11 mouse cellular contexts compared by ENCODE assay signal in the genomic region with DNA sequence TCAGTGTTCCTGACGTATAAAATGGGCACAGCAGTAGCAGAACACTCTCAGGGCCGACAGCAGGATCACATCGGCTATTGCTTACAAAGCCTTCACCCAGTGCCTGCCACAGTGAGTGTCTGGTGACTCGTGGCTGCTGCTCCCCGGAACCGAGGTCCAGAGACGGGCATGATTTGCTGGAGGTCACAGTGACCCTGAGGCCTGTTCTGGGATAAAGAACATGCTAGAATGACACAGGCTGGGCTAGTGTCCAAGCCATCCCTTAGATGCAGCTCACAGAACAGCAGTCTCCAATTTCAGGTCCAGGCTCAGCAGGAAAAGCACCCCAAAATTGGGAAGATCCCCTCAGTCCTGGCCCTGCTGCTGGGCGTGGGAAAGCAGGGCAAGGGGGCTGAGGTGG. TPM values are rescaled to one million over a fixed set of nuclear protein-coding genes. Genes with fewer than 3 reads are reported as not detected.
DNase-seq lines count a peak whose midpoint lies in the region; ATAC-seq and TF ChIP-seq lines count a peak whose summit lies in the region.
"Had no signal": no experiment of that assay in that cellular context is flagged by ENCODE, and none has a peak within 500 bp of the region (broad histone marks: within the 10 kb centered on the region; RNA-seq: fewer than 3 reads in every experiment).

No protein-coding gene starts in this region.

- peaks cover 63% of the 10 kb centered on the region for H3K36me3 ChIP-seq in heart, embryonic 12.5 days
- H3K36me3 ChIP-seq in heart, adult 2 months (ENCODE audit: control insufficient read depth, insufficient read depth, low read length), result no peaks in the 10 kb centered on the region
- H3K36me3 ChIP-seq in midbrain, embryonic 13.5 days, result peaks cover 58% of the 10 kb centered on the region
- H3K36me3 ChIP-seq in midbrain, embryonic 11.5 days (ENCODE audit: control insufficient read depth, insufficient read depth, low read length), result peaks cover 15% of the 10 kb centered on the region
- H3K36me3 ChIP-seq in embryonic facial prominence, embryonic 14.5 days (ENCODE audit: control insufficient read depth, insufficient read depth, low read length), result peaks cover 72% of the 10 kb centered on the region
- peaks cover 31% of the 10 kb centered on the region for H3K36me3 ChIP-seq in neural tube, embryonic 14.5 days (ENCODE audit: control insufficient read depth, insufficient read depth, low read length)

- peaks cover 2% of the 10 kb centered on the region for H3K79me2 ChIP-seq in heart, adult 2 months (replicated peaks; ENCODE audit: control insufficient read depth, insufficient read depth, low read length)

- TF ChIP-seq POLR2A in heart, adult 2 months (IDR thresholded peaks at IDR 0.05; ENCODE audit: insufficient read depth, low read depth, low read length), result no peak

- no peaks in the 10 kb centered on the region for H3K9me3 ChIP-seq in heart, embryonic 12.5 days (replicated peaks)
- H3K9me3 ChIP-seq in midbrain, embryonic 13.5 days, result no peaks in the 10 kb centered on the region
- no peaks in the 10 kb centered on the region for H3K9me3 ChIP-seq in midbrain, embryonic 11.5 days (ENCODE audit: control insufficient read depth, low read length)
- no peaks in the 10 kb centered on the region for H3K9me3 ChIP-seq in embryonic facial prominence, embryonic 14.5 days (ENCODE audit: control insufficient read depth, low read length)
- no peaks in the 10 kb centered on the region for H3K9me3 ChIP-seq in neural tube, embryonic 14.5 days (ENCODE audit: control insufficient read depth, low read length)

- ATAC-seq in heart, embryonic 12.5 days (ENCODE audit: insufficient number of reproducible peaks, low FRiP score), result 0 out of 2 replicates have a peak, but pooled peaks have one; percentile 12
- no peak for ATAC-seq in midbrain, embryonic 13.5 days
- ATAC-seq in midbrain, embryonic 11.5 days (ENCODE audit: low FRiP score), result no peak
- no peak for ATAC-seq in embryonic facial prominence, embryonic 14.5 days (ENCODE audit: low read depth)
- no peak for ATAC-seq in neural tube, embryonic 14.5 days (ENCODE audit: low read depth)

- TF ChIP-seq EP300 in heart, adult 2 months (IDR thresholded peaks at IDR 0.05; ENCODE audit: insufficient read depth, low read depth, low read length), result no peak

- peaks cover 74% of the 10 kb centered on the region for H3K4me1 ChIP-seq in heart, embryonic 12.5 days (replicated peaks)
- peaks cover 4% of the 10 kb centered on the region; the same call in 1 of the 2 replicates for H3K4me1 ChIP-seq in heart, adult 2 months (ENCODE audit: control insufficient read depth, insufficient read depth, low read length)
- H3K4me1 ChIP-seq in midbrain, embryonic 13.5 days (replicated peaks), result peaks cover 53% of the 10 kb centered on the region
- H3K4me1 ChIP-seq in midbrain, embryonic 11.5 days (ENCODE audit: control insufficient read depth, insufficient read depth, low read length), result peaks cover 24% of the 10 kb centered on the region
- peaks cover 25% of the 10 kb centered on the region for H3K4me1 ChIP-seq in embryonic facial prominence, embryonic 14.5 days (ENCODE audit: control insufficient read depth, insufficient read depth, low read length)
- H3K4me1 ChIP-seq in neural tube, embryonic 14.5 days (ENCODE audit: control insufficient read depth, insufficient read depth, low read length), result peaks cover 37% of the 10 kb centered on the region

- no peak overlapping the region for H3K4me3 ChIP-seq in heart, embryonic 12.5 days
- H3K4me3 ChIP-seq in heart, adult 2 months, result no peak overlapping the region
- H3K4me3 ChIP-seq in midbrain, embryonic 13.5 days (replicated peaks), result no peak overlapping the region
- H3K4me3 ChIP-seq in midbrain, embryonic 11.5 days (ENCODE audit: low read depth, low read length), result no peak overlapping the region
- H3K4me3 ChIP-seq in embryonic facial prominence, embryonic 14.5 days (ENCODE audit: low read depth, low read length), result no peak overlapping the region
- H3K4me3 ChIP-seq in neural tube, embryonic 14.5 days (ENCODE audit: low read depth, low read length), result no peak overlapping the region

- TF ChIP-seq CTCF in heart, adult 2 months (IDR thresholded peaks at IDR 0.05), result no peak

- DNase-seq in heart, adult 2 months, result no peak
- DNase-seq in midbrain, embryonic 11.5 days (ENCODE audit: low spot score, missing footprints), result no peak
- DNase-seq in embryonic facial prominence, embryonic 14.5 days (ENCODE audit: low spot score), result no peak
- no peak for DNase-seq in thymus, postnatal 14 days

- no peak overlapping the region for H3K4me2 ChIP-seq in heart, embryonic 12.5 days
- no peak overlapping the region for H3K4me2 ChIP-seq in midbrain, embryonic 13.5 days (replicated peaks)
- no peak overlapping the region for H3K4me2 ChIP-seq in midbrain, embryonic 11.5 days
- no peak overlapping the region for H3K4me2 ChIP-seq in embryonic facial prominence, embryonic 14.5 days (ENCODE audit: low read depth, low read length)
- H3K4me2 ChIP-seq in neural tube, embryonic 14.5 days (ENCODE audit: low read depth, low read length), result no peak overlapping the region

- intact Hi-C loops in heart, adult 2 months (cut with DNase I), result loop anchor here (2.0 kb wide), 1 partner anchor 25 kb away; a partner anchor contains a TSS

- peak overlapping the region; percentile 71 for H3K27ac ChIP-seq in heart, embryonic 12.5 days (ENCODE audit: poor library complexity, severe bottlenecking)
- no peak overlapping the region; the same call in 1 of the 2 replicates for H3K27ac ChIP-seq in heart, adult 2 months
- peak overlapping the region; percentile 44; the same call in 1 of the 2 replicates for H3K27ac ChIP-seq in midbrain, embryonic 13.5 days
- no peak overlapping the region for H3K27ac ChIP-seq in midbrain, embryonic 11.5 days (ENCODE audit: low read depth, low read length)
- H3K27ac ChIP-seq in embryonic facial prominence, embryonic 14.5 days (replicated peaks; ENCODE audit: low read depth, low read length), result peak overlapping the region; percentile 77
- 0 out of 2 replicates have a peak overlapping the region, but pooled peaks have one; percentile 8 for H3K27ac ChIP-seq in neural tube, embryonic 14.5 days (ENCODE audit: low read depth, low read length)

- no peaks in the 10 kb centered on the region for H3K27me3 ChIP-seq in heart, embryonic 12.5 days (replicated peaks)
- no peaks in the 10 kb centered on the region for H3K27me3 ChIP-seq in heart, adult 2 months (ENCODE audit: control insufficient read depth, insufficient read depth, low read length)
- no peaks in the 10 kb centered on the region for H3K27me3 ChIP-seq in midbrain, embryonic 13.5 days
- no peaks in the 10 kb centered on the region for H3K27me3 ChIP-seq in midbrain, embryonic 11.5 days (ENCODE audit: control insufficient read depth, insufficient read depth, low read length)
- no peaks in the 10 kb centered on the region for H3K27me3 ChIP-seq in embryonic facial prominence, embryonic 14.5 days (replicated peaks; ENCODE audit: control insufficient read depth, insufficient read depth, low read length)
- no peaks in the 10 kb centered on the region for H3K27me3 ChIP-seq in neural tube, embryonic 14.5 days (ENCODE audit: control insufficient read depth, insufficient read depth, low read length)

- 0 out of 2 replicates have a peak overlapping the region, but pooled peaks have one; percentile 43 for H3K9ac ChIP-seq in heart, embryonic 12.5 days
- no peak overlapping the region for H3K9ac ChIP-seq in heart, adult 2 months (ENCODE audit: low read depth, low read length)
- no peak overlapping the region for H3K9ac ChIP-seq in midbrain, embryonic 13.5 days (replicated peaks)
- H3K9ac ChIP-seq in midbrain, embryonic 11.5 days (ENCODE audit: low read length), result no peak overlapping the region
- H3K9ac ChIP-seq in embryonic facial prominence, embryonic 14.5 days (ENCODE audit: low read depth, low read length), result no peak overlapping the region
- no peak overlapping the region for H3K9ac ChIP-seq in neural tube, embryonic 14.5 days (replicated peaks; ENCODE audit: low read depth, low read length)

- 63% methylated on average over 8 of the region's 8 CpGs for WGBS in heart, embryonic 12.5 days
- 59% methylated on average over 8 of the region's 8 CpGs for WGBS in heart, adult 2 months
- 95% methylated on average over 8 of the region's 8 CpGs for WGBS in midbrain, embryonic 13.5 days
- WGBS in midbrain, embryonic 11.5 days, result 95% methylated on average over 8 of the region's 8 CpGs
- 92% methylated on average over 7 of the region's 8 CpGs for WGBS in embryonic facial prominence, embryonic 14.5 days
- 88% methylated on average over 8 of the region's 8 CpGs for WGBS in neural tube, embryonic 14.5 days

RNA-seq across cellular contexts. Expression of a gene that starts 24.8 kb away (rescaled TPM):
- polyA plus RNA-seq in heart, embryonic 12.5 days (2016; fragmentation: Nextera tagmentation; extraction: Ambion mirVana), result 4.5 and 5.2 TPM in 2 replicates
- 10 to 100 TPM; 10.0 to 11.7 TPM for total RNA-seq in heart, adult 2 months (2021)
- polyA plus RNA-seq in heart, adult 2 months (2012; rRNA removed), result 4.8 and 6.6 TPM in 2 replicates
- polyA plus RNA-seq in midbrain, embryonic 13.5 days (2015; fragmentation: Nextera tagmentation; extraction: Ambion mirVana), result 6.2 and 6.4 TPM in 2 replicates
- polyA plus RNA-seq in midbrain, embryonic 11.5 days (2014; fragmentation: Nextera tagmentation; extraction: Ambion mirVana), result 5.2 and 6.0 TPM in 2 replicates
- 5.2 and 6.3 TPM in 2 replicates for polyA plus RNA-seq in embryonic facial prominence, embryonic 14.5 days (2014; fragmentation: Nextera tagmentation; extraction: Ambion mirVana)
- polyA plus RNA-seq in neural tube, embryonic 14.5 days (2014; fragmentation: Nextera tagmentation; extraction: Ambion mirVana), result 10.0 and 10.2 TPM in 2 replicates

RNA-seq across cellular contexts. Expression of a gene that starts 32.6 kb away (rescaled TPM):
- not detected in 2 replicates for polyA plus RNA-seq in heart, embryonic 12.5 days (2016; fragmentation: Nextera tagmentation; extraction: Ambion mirVana)
- not detected for total RNA-seq in heart, adult 2 months (2021)
- not detected in 2 replicates for polyA plus RNA-seq in heart, adult 2 months (2012; rRNA removed)
- not detected in 2 replicates for polyA plus RNA-seq in midbrain, embryonic 13.5 days (2015; fragmentation: Nextera tagmentation; extraction: Ambion mirVana)
- polyA plus RNA-seq in midbrain, embryonic 11.5 days (2014; fragmentation: Nextera tagmentation; extraction: Ambion mirVana), result not detected in 2 replicates
- not detected in 2 replicates for polyA plus RNA-seq in embryonic facial prominence, embryonic 14.5 days (2014; fragmentation: Nextera tagmentation; extraction: Ambion mirVana)
- not detected in 2 replicates for polyA plus RNA-seq in neural tube, embryonic 14.5 days (2014; fragmentation: Nextera tagmentation; extraction: Ambion mirVana)
- total RNA-seq: ES-E14; left cerebral cortex, adult 18-20 months had no signal
- polyA plus RNA-seq: brain, embryonic 14.5 days; thymus, postnatal 0 days had no signal

RNA-seq across cellular contexts. Expression of a gene that starts 47.3 kb away (rescaled TPM):
- 39.1 and 41.0 TPM in 2 replicates for polyA plus RNA-seq in heart, embryonic 12.5 days (2016; fragmentation: Nextera tagmentation; extraction: Ambion mirVana)
- 1 to 10 TPM; 1.3 to 1.8 TPM for total RNA-seq in heart, adult 2 months (2021)
- polyA plus RNA-seq in heart, adult 2 months (2012; rRNA removed), result 0.70 and 2.0 TPM in 2 replicates
- polyA plus RNA-seq in midbrain, embryonic 13.5 days (2015; fragmentation: Nextera tagmentation; extraction: Ambion mirVana), result 18.0 and 18.7 TPM in 2 replicates
- 51.4 and 56.9 TPM in 2 replicates for polyA plus RNA-seq in midbrain, embryonic 11.5 days (2014; fragmentation: Nextera tagmentation; extraction: Ambion mirVana)
- polyA plus RNA-seq in embryonic facial prominence, embryonic 14.5 days (2014; fragmentation: Nextera tagmentation; extraction: Ambion mirVana), result 25.8 and 32.7 TPM in 2 replicates
- polyA plus RNA-seq in neural tube, embryonic 14.5 days (2014; fragmentation: Nextera tagmentation; extraction: Ambion mirVana), result 6.8 and 8.5 TPM in 2 replicates

Comparison
In these comparisons a context has a peak if more than half of its experiments do, and no peak if none do; other contexts are left out.
1. H3K27ac ChIP-seq: peak in heart, embryonic 12.5 days (single experiment), midbrain, embryonic 13.5 days (single experiment), embryonic facial prominence, embryonic 14.5 days (single experiment) and neural tube, embryonic 14.5 days (single experiment); none in heart, adult 2 months (single experiment) and midbrain, embryonic 11.5 days (single experiment).